Mouse (Mus musculus) cerebellum, adult 11-12 months (tissue): ENCODE measurements around the gene Anxa11.
"Not testable (repeated sequence)": the region's sequence is repeated elsewhere in the genome, so short reads cannot be mapped to it uniquely, and the experiment has no call there.

ENCODE experiments used
- DNase-seq: peaks from one replicate; pipeline ENCODE4 v3.0.0; 2022

The Anxa11 gene

GRCm38 (mm10) chr14:25842688-25843003 lies 690 bp downstream of the Anxa11 start:
- no peak for DNase-seq

DNA sequence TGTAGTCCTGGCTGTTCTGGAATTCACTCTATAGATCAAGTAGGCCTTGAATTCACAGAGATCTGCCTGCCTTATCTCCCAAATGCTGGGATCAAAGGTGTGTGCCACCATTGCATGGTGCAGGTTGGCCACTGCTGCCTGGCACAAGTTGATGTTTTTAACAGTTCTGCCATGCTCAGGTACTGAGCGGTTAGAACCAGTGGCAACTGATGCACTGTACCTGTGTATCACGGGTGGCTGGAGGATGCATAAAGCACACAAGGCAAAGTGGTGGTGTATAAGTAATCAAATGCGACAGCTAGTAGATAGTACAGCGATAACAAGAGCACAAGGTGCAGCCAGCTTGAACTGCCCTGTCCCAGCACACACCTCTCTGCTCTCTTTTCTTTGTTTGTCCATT lies 2.4 kb downstream of the Anxa11 start:
- no peak for DNase-seq

- DNase-seq = no peak
Measured at GRCm38 (mm10) chr14:25845832-25846383, 4.0 kb downstream of the Anxa11 start.

GRCm38 (mm10) chr14:25846516-25846915 lies 4.6 kb downstream of the Anxa11 start:
- no peak for DNase-seq

DNA sequence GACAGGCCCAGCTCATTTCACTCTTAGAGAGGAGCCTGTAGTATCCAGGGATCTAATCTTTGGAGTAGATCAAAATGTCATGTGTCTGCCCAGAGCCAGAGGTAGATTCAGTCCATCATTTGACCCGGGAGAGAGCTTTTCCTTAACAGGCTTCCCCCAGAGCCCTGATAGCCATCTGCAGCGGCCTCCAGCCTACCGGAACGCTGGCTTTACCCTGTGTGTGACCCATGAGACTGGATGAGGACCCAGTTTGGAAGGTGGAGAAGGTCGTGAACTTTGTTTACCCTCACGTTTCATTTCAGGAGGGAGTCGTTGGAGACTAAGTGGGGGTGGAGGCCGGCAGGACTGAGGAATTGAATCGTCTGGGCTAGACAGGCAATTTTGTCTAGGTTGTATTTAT lies 5.7 kb downstream of the Anxa11 start:
- DNase-seq = no peak

DNA sequence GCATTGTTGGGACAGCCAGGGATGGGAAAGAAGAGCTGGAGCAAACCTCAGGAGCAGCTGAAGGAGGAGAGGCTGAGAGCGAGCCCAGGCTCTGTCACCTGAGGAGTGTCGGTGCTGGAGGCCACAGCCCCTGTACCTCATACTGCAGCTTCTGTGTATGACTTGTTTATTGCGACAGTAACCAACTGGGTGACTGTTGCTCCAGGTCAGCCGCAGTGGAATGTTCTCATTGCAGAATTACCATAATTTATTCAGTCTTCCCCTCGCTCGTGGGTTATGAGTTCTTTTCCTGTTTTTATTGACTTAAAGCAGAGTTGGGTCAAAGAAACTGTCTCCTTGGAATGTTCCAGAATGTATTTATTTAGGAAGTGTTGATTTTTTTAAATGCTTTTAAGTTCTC lies 6.3 kb downstream of the Anxa11 start:
- no peak for DNase-seq

- not testable (repeated sequence) for DNase-seq
Measured at GRCm38 (mm10) chr14:25848708-25849107, 6.8 kb downstream of the Anxa11 start.

- DNase-seq = no peak
Measured at GRCm38 (mm10) chr14:25850433-25850832, 8.5 kb downstream of the Anxa11 start.

- no peak for DNase-seq
Measured at GRCm38 (mm10) chr14:25851189-25851588, 9.2 kb downstream of the Anxa11 start.

- DNase-seq = no peak
Measured at GRCm38 (mm10) chr14:25852121-25852561, 10.2 kb downstream of the Anxa11 start.

- DNase-seq = no peak
Measured at GRCm38 (mm10) chr14:25853295-25853694, 11.3 kb downstream of the Anxa11 start.

DNA sequence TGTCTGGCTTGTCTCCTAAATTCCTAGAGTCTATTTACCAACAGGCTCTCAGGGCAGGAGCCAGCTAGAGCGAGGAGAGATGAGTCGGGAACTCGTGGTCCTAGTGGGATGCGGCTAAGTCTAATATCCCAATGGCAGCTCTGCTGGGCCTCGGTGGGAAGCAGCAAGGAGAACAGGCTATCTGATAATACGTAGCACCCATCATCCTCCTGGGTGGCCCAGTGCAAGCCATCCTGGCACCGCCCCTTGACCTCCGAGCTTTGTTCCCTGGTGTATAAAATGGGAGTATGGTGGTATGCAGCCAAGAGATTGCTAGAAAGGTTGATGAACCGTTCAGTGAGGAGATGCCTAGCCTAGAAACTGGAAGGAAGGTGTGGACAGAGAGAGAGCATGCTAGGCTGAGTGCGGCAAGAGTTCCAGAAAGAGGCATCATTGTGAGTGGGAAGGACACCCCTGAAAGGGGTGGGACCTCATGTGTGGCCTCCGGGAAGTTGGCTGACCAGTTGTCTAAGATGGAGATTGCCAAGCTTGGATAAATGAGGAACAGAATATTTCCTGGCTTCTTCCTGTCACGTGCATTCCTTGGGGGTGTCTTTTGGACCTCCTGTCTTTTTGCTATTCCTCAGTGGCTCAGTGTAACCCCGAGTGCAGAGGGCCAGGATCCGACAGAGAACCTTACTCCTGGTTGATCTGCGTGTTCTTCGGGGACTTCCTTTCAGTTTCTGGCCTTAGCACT lies 11.9 kb downstream of the Anxa11 start:
- DNase-seq = no peak

DNA sequence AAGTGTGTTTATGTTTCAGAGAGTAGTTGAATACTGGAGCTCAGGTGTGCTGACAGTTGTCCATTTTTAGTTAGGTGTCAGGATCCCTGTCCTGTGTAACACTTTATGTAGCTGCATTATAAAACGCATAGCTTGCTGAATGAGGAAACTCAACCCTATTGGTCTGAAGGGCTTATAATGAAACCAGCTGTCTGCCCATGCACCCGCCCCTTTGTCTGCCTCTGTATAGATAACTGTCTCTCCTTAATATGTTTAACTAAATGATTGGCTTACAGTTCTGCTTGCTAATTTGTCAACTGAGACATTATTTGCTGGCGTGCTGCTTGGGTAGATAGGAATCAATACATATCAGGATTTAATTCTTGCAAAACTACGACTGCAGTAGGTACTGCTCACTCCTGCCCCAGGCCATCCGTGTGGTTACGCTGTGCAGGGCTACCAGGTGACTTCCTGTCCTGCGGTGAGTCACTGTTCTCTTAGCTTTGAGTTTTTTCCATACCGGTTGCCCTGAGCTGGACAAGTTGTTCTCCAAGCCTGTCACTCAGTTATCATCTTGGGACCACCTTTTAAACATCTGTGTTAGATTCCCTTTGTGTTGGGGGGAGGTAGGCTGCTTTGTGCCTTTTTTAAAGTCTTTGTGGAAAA lies 13.4 kb downstream of the Anxa11 start:
- no peak for DNase-seq

- no peak for DNase-seq
Measured at GRCm38 (mm10) chr14:25857168-25857621, 15.2 kb downstream of the Anxa11 start.

DNA sequence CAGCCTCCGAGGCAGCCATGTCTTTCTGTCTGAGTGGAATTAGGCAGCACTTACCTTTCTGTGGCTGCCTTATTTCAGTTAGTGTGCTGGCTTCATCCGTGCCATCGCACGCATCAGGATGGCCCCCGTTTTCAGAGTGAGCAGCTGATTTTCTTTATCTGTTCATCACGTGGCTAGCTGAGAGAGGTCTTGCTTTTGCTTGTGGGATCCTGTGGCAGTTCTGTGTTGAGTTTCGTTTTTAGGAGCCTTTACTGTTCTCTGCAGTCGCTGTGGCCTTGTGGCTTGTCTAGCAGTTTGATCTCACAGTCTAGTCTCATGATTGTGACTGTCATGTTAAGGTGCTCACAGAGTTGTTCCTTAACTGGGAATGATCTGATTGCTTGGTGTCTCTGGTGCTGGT lies 16.0 kb downstream of the Anxa11 start:
- no peak for DNase-seq

DNA sequence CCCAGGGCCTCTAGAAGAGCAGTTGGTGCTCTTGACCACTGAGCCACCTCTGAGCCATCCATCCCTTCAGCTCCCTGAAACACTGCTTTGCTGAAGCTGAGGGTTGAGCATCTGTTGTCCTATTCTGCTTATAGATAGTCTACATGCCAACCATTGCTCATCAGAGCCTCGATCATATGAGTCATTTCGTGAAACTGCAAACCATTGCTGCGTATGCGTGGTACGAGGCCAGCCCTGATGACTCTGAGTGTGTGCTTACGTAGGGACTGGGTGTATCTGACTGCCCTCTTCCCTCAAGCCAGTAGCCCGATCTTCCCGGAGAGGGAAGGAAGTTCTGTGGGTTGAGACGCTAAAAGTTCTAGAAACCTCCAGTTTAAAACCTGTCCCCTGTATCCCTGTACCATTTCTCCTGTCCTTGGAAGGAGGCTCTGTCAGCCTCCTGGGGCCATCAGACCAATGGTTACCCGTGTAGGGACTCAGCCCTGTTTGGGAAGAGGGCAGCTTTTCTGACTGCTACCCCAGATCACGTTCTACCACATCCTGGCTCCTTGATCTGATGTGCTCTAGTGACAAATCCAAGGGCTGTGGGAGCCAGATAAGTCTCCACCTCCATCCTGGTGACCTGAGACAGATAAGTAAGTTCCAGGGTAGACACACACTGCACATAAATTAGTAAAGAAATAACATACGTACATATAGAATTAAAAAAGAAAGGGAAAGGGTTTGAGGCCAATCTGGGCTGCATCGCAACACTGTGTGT lies 20.0 kb downstream of the Anxa11 start:
- no peak for DNase-seq

DNA sequence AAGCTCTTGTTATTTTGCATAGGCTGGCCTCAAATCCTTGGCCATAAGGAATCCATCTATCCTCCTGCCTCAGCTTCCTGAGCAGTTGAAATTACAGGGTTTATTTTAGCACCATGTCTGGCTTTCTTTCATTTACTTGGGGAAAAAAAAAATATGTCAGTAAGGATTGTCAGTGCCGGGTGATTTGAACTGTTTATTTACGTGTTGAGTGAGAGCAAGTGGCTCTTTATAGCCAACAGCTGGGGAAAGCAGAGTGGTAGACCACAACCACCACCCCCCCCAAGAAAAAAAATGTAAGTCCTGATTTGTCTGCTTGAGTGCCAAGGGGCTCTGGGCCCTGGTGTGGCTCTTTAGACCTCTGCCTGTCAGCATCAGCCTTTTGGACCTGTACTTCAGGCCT lies 21.8 kb downstream of the Anxa11 start:
- no peak for DNase-seq

DNA sequence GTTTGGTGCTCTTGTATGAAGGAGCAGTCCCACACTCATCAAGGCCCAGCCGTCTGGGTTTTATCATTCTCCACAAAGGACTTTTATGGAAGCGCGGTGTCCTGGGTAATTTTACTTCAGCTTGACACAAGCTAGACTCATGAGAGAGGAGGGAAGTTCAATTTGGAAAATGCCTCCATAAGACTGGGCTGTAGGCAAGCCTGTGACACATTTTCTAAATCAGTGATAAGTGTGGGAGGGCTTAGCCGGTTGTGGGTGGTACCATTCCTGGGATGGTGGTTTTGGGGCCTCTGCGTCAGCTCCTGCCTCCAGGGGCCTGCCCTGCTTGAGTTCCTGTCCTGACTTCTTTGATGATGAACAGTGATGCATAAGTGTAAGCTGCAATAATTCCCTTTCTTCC lies 23.3 kb downstream of the Anxa11 start:
- DNase-seq = no peak

DNA sequence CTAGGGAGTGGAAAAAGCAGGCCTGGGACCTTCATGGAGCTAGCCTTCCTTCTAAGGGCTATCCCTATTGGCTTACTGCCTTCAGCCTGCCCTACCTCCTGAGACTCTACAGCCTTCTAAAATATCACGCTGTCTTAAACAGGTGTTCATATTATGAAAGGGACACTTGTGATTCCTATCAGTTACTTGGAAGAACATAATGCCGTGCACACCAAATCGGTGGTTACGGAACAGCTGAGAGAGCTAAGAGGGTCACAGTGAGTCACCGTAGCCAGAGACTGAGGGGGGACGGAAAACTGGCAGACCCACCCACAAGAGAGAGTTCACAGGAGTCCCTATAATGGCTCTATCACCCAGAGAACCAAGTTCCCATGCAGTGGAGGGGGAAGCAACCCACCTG lies 24.4 kb downstream of the Anxa11 start:
- no peak for DNase-seq

DNA sequence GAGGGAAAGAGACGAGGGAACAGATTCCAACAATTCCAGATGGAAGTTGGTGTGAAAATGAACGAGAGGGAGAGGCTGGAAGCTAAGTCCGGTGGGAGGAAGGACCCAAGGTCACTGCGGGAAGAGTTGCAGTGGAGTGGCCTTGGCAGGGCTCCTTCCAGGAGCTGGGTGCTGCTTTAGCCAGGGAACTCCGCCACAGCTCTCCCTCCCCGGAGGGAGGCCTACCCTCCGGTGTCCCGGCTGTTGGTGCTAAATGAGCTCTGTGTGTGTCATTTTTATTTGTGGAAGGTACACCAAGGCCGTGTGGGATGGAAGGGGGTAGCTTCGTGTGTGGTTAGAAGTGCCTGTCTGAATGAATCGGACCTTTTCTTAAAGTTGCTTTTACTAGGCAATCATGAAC lies 24.9 kb downstream of the Anxa11 start:
- DNase-seq = no peak

DNA sequence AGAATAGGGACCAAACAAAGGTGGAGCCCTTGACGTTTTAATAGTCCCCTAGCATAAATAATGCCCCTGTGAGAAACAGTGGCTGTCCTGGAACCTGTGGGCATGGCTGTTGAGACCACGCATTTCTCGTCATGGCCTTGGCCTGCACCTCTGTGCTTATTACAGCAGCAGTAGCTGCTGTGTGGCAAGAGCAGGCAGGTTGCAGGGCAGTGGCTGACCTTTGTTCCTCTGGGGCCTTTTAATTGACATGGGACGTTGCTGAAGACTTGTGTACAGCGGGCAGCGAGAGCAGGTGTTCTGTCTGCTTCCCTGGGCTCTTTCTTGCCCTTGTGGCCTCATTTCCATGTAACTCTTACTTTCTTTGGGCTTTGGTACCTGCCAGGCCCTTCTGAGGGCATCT lies 25.9 kb downstream of the Anxa11 start:
- no peak for DNase-seq

- DNase-seq = no peak
Measured at GRCm38 (mm10) chr14:25868706-25869105, 26.8 kb downstream of the Anxa11 start.

GRCm38 (mm10) chr14:25869135-25869878 lies 27.4 kb downstream of the Anxa11 start:
- DNase-seq = no peak
